Mouse (Mus musculus) heart, postnatal 4 days (tissue): ENCODE measurements around the gene Gm1043. TPM values are rescaled to one million over a fixed set of nuclear protein-coding genes. Genes with fewer than 3 reads are reported as not detected.

Source experiments
- DNase-seq: peaks from one replicate; pipeline ENCODE4 v3.0.0; 2021
- total RNA-seq, 2 experiments: library from RNA; stranded (reverse); gene quantifications; 2 replicates each; pipeline ENCODE4 v1.2.3; 2021

The Gm1043 gene
- total RNA-seq, 2 experiments from 2014 or later = not detected

- no peak for DNase-seq
These were observed 11.5 kb upstream of the Gm1043 start for GRCm38 (mm10) chr5:37073660-37074059.

- no peak for DNase-seq
These were observed 8.4 kb upstream of the Gm1043 start for GRCm38 (mm10) chr5:37076692-37077329.

GRCm38 (mm10) chr5:37077330-37077698 lies 7.9 kb upstream of the Gm1043 start:
- no peak for DNase-seq

GRCm38 (mm10) chr5:37079484-37079883 lies 5.7 kb upstream of the Gm1043 start:
- no peak for DNase-seq

GRCm38 (mm10) chr5:37080601-37081000 lies 4.6 kb upstream of the Gm1043 start:
- DNase-seq = no peak

- peak; percentile 41 for DNase-seq
These were observed 2.8 kb upstream of the Gm1043 start for GRCm38 (mm10) chr5:37082420-37082819.

GRCm38 (mm10) chr5:37083209-37083770 lies 1.9 kb upstream of the Gm1043 start:
- no peak for DNase-seq

GRCm38 (mm10) chr5:37083850-37084249 lies 1.3 kb upstream of the Gm1043 start:
- DNase-seq = no peak

- DNase-seq = no peak
These were observed 748 bp downstream of the Gm1043 start for GRCm38 (mm10) chr5:37085918-37086317.

GRCm38 (mm10) chr5:37087786-37088185 lies 2.6 kb downstream of the Gm1043 start:
- no peak for DNase-seq

- no peak for DNase-seq
These were observed 3.4 kb downstream of the Gm1043 start for GRCm38 (mm10) chr5:37088342-37089108.

GRCm38 (mm10) chr5:37091171-37091628 lies 6.0 kb downstream of the Gm1043 start:
- DNase-seq = no peak

- no peak for DNase-seq
These were observed 9.8 kb downstream of the Gm1043 start for GRCm38 (mm10) chr5:37094941-37095340.

GRCm38 (mm10) chr5:37097591-37097990 lies 12.4 kb downstream of the Gm1043 start:
- no peak for DNase-seq

GRCm38 (mm10) chr5:37100813-37101212 lies 15.6 kb downstream of the Gm1043 start:
- DNase-seq = no peak

- DNase-seq = no peak
These were observed 16.5 kb downstream of the Gm1043 start for GRCm38 (mm10) chr5:37101631-37102030.

GRCm38 (mm10) chr5:37102056-37102455 lies 16.9 kb downstream of the Gm1043 start:
- no peak for DNase-seq

GRCm38 (mm10) chr5:37105531-37106456 lies 20.6 kb downstream of the Gm1043 start:
- no peak for DNase-seq

GRCm38 (mm10) chr5:37107111-37107510 lies 21.9 kb downstream of the Gm1043 start:
- no peak for DNase-seq

- DNase-seq = no peak
These were observed 22.4 kb downstream of the Gm1043 start for GRCm38 (mm10) chr5:37107611-37108010.

GRCm38 (mm10) chr5:37109280-37109849 lies 24.2 kb downstream of the Gm1043 start:
- DNase-seq = peak; percentile 62

- no peak for DNase-seq
These were observed 27.2 kb downstream of the Gm1043 start for GRCm38 (mm10) chr5:37112389-37112788.
